ENCODE assay signal across 9 mouse cellular contexts in genomic region chr17:14165934-14166610, GRCm38 (mm10). TPM values are rescaled to one million over a fixed set of nuclear protein-coding genes. Genes with fewer than 3 reads are reported as not detected.
A peak's percentile ranks its signal among the peaks of the same experiment; 100 is the strongest.
DNase-seq lines count a peak whose midpoint lies in the region; ATAC-seq and TF ChIP-seq lines count a peak whose summit lies in the region.
"Had no signal": no experiment of that assay in that cellular context is flagged by ENCODE, and none has a peak within 500 bp of the region (broad histone marks: within the 10 kb centered on the region; RNA-seq: fewer than 3 reads in every experiment).

No protein-coding gene starts in this region.

- peak overlapping the region; percentile 67; the same call in 1 of the 2 replicates for H3K27ac ChIP-seq in kidney, embryonic 14.5 days (ENCODE audit: low read depth, low read length)
- peak overlapping the region; percentile 70 for H3K27ac ChIP-seq in cortical plate, adult 2 months (ENCODE audit: insufficient read depth, low read length)
- H3K27ac ChIP-seq in forebrain, embryonic 12.5 days = peak overlapping the region; percentile 70
- peak overlapping the region; percentile 87 for H3K27ac ChIP-seq in midbrain, embryonic 13.5 days
- H3K27ac ChIP-seq: macrophage had no signal

- H3K27me3 ChIP-seq in kidney, embryonic 14.5 days (ENCODE audit: control insufficient read depth, insufficient read depth, low read length) = peaks cover 7% of the 10 kb centered on the region
- H3K27me3 ChIP-seq in forebrain, embryonic 12.5 days = 0 out of 2 replicates have a peak, but pooled peaks cover 10% of the 10 kb centered on the region
- H3K27me3 ChIP-seq in midbrain, embryonic 13.5 days = no peaks in the 10 kb centered on the region

- H3K9me3 ChIP-seq in kidney, embryonic 14.5 days (ENCODE audit: control insufficient read depth, low read length) = no peaks in the 10 kb centered on the region
- H3K9me3 ChIP-seq in forebrain, embryonic 12.5 days = no peaks in the 10 kb centered on the region
- no peaks in the 10 kb centered on the region for H3K9me3 ChIP-seq in midbrain, embryonic 13.5 days

- H3K4me2 ChIP-seq in kidney, embryonic 14.5 days (replicated peaks; ENCODE audit: low read depth, low read length) = peak overlapping the region; percentile 1
- H3K4me2 ChIP-seq in forebrain, embryonic 12.5 days = peak overlapping the region; percentile 29
- H3K4me2 ChIP-seq in midbrain, embryonic 13.5 days (replicated peaks) = peak overlapping the region; percentile 42

- peaks cover 54% of the 10 kb centered on the region for H3K4me1 ChIP-seq in kidney, embryonic 14.5 days (ENCODE audit: control insufficient read depth, insufficient read depth, low read length)
- H3K4me1 ChIP-seq in cortical plate, adult 2 months (ENCODE audit: control insufficient read depth, insufficient read depth, low read length) = peaks cover 18% of the 10 kb centered on the region
- peaks cover 41% of the 10 kb centered on the region for H3K4me1 ChIP-seq in forebrain, embryonic 12.5 days
- peaks cover 44% of the 10 kb centered on the region for H3K4me1 ChIP-seq in midbrain, embryonic 13.5 days (replicated peaks)

- H3K36me3 ChIP-seq in kidney, embryonic 14.5 days (ENCODE audit: control insufficient read depth, insufficient read depth, low read length) = no peaks in the 10 kb centered on the region
- no peaks in the 10 kb centered on the region for H3K36me3 ChIP-seq in forebrain, embryonic 12.5 days (replicated peaks)
- H3K36me3 ChIP-seq in midbrain, embryonic 13.5 days = no peaks in the 10 kb centered on the region

- no peak for DNase-seq in kidney, postnatal 25 days
- no peak for DNase-seq in cerebellum, postnatal 36 days
- no peak for DNase-seq in ovary, postnatal 36 days (ENCODE audit: low spot score)
- DNase-seq: thymus, adult 18-20 months had no signal

- no peak overlapping the region for H3K4me3 ChIP-seq in kidney, embryonic 14.5 days (ENCODE audit: low read length)
- no peak overlapping the region for H3K4me3 ChIP-seq in cortical plate, adult 2 months (ENCODE audit: insufficient read depth, low read length)
- H3K4me3 ChIP-seq in forebrain, embryonic 12.5 days (replicated peaks) = no peak overlapping the region
- H3K4me3 ChIP-seq in midbrain, embryonic 13.5 days (replicated peaks) = no peak overlapping the region

- no peak for TF ChIP-seq CTCF in cortical plate, adult 2 months (IDR thresholded peaks at IDR 0.05; ENCODE audit: extremely low read depth, insufficient read depth, low read length)

- no peak for ATAC-seq in kidney, embryonic 14.5 days (ENCODE audit: low FRiP score, low TSS enrichment)
- ATAC-seq in forebrain, embryonic 12.5 days (ENCODE audit: low FRiP score) = no peak
- ATAC-seq in midbrain, embryonic 13.5 days = 0 out of 2 replicates have a peak, but pooled peaks have one; percentile 14

- no peak overlapping the region for H3K9ac ChIP-seq in kidney, embryonic 14.5 days (ENCODE audit: low read depth, low read length)
- no peak overlapping the region for H3K9ac ChIP-seq in forebrain, embryonic 12.5 days
- 0 out of 2 replicates have a peak overlapping the region, but pooled peaks have one; percentile 14 for H3K9ac ChIP-seq in midbrain, embryonic 13.5 days (replicated peaks)

- TF ChIP-seq POLR2A in cortical plate, adult 2 months (IDR thresholded peaks at IDR 0.05; ENCODE audit: extremely low read depth, insufficient read depth, low read length) = no peak

- WGBS in kidney, embryonic 14.5 days = 32% methylated on average over 9 of the region's 9 CpGs
- WGBS in forebrain, embryonic 12.5 days = 63% methylated on average over 9 of the region's 9 CpGs
- WGBS in midbrain, embryonic 13.5 days = 53% methylated on average over 9 of the region's 9 CpGs

RNA-seq across cellular contexts. Expression of gene Dact2, which starts 38.0 kb away (rescaled TPM):
- 16.4 and 21.0 TPM in 2 replicates for polyA plus RNA-seq in kidney, embryonic 14.5 days (2014; fragmentation: Nextera tagmentation; extraction: Ambion mirVana)
- 69.7 and 71.4 TPM in 2 replicates for polyA plus RNA-seq in cortical plate, adult 2 months (2012; rRNA removed)
- 0.50 and 1.1 TPM in 2 replicates for polyA plus RNA-seq in forebrain, embryonic 12.5 days (2016; fragmentation: Nextera tagmentation; extraction: Ambion mirVana)
- polyA plus RNA-seq in midbrain, embryonic 13.5 days (2015; fragmentation: Nextera tagmentation; extraction: Ambion mirVana) = 0.66 and 0.94 TPM in 2 replicates
- polyA plus RNA-seq: macrophage had no signal
